Mouse (Mus musculus) stomach, embryonic 16.5 days (tissue): ENCODE data around the gene Rpl7l1. TPM values are rescaled to one million over a fixed set of nuclear protein-coding genes. Genes with fewer than 3 reads are reported as not detected.

Source experiments
- ATAC-seq: fragments of 200-750 bp; cut with Nextera tagmentation; 2 replicates; pipeline ENCODE4 v1.8.0; 2017; ENCODE audit warnings: moderate number of reproducible peaks, moderate TSS enrichment; ENCODE audit not compliant: insufficient read depth, low FRiP score
- H3K27ac ChIP-seq: fragments of 300-500 bp; sonication (generic); 2 replicates; pipeline ENCODE4 v1.5.1; 2014; ENCODE audit warnings: low read length
- H3K27me3 ChIP-seq: fragments of 300-500 bp; sonication (generic); 2 replicates; pipeline ENCODE4 v1.6.1; 2014; ENCODE audit warnings: low read length, control low read depth, mixed read lengths; ENCODE audit not compliant: control insufficient read depth, insufficient read depth
- H3K36me3 ChIP-seq: fragments of 300-500 bp; sonication (generic); 2 replicates; pipeline ENCODE4 v1.6.1; 2014; ENCODE audit warnings: low read length; ENCODE audit not compliant: control insufficient read depth, insufficient read depth
- H3K4me1 ChIP-seq: fragments of 300-500 bp; sonication (generic); 2 replicates; pipeline ENCODE4 v1.6.1; 2014; ENCODE audit warnings: low read length, control low read depth, mixed read lengths; ENCODE audit not compliant: control insufficient read depth, insufficient read depth
- H3K4me2 ChIP-seq: fragments of 300-500 bp; sonication (generic); 2 replicates; pipeline ENCODE4 v1.6.1; 2014; ENCODE audit warnings: low read depth, low read length, mixed read lengths
- H3K4me3 ChIP-seq: fragments of 300-500 bp; sonication (generic); replicated peaks from 2 replicates; pipeline ENCODE4 v1.5.1; 2014; ENCODE audit warnings: mild to moderate bottlenecking, low read length
- H3K9ac ChIP-seq: fragments of 300-500 bp; sonication (generic); 2 replicates; pipeline ENCODE4 v1.6.1; 2014; ENCODE audit warnings: low read length
- H3K9me3 ChIP-seq: fragments of 300-500 bp; sonication (generic); replicated peaks from 2 replicates; pipeline ENCODE4 v1.6.1; 2016; ENCODE audit warnings: low read length, control low read depth; ENCODE audit not compliant: control insufficient read depth
- WGBS: fragments of 180-500 bp; shearing (Covaris S2); extraction: QIAGEN DNeasy Blood & Tissue Kit; methylation state at CpG from one replicate; pipeline ENCODE4 v1.1.7; 2014; 5-methylcytosine and 5-hydroxymethylcytosine counted together
- polyA plus RNA-seq: library from polyadenylated mRNA; unstranded; fragments of >200 nt; fragmentation: Nextera tagmentation; extraction: Ambion mirVana; gene quantifications from 2 replicates; pipeline ENCODE4 v1.2.1, GENCODE M21; 2015

Rpl7l1 gene
- polyA plus RNA-seq = 151 and 155 TPM in 2 replicates

DNA sequence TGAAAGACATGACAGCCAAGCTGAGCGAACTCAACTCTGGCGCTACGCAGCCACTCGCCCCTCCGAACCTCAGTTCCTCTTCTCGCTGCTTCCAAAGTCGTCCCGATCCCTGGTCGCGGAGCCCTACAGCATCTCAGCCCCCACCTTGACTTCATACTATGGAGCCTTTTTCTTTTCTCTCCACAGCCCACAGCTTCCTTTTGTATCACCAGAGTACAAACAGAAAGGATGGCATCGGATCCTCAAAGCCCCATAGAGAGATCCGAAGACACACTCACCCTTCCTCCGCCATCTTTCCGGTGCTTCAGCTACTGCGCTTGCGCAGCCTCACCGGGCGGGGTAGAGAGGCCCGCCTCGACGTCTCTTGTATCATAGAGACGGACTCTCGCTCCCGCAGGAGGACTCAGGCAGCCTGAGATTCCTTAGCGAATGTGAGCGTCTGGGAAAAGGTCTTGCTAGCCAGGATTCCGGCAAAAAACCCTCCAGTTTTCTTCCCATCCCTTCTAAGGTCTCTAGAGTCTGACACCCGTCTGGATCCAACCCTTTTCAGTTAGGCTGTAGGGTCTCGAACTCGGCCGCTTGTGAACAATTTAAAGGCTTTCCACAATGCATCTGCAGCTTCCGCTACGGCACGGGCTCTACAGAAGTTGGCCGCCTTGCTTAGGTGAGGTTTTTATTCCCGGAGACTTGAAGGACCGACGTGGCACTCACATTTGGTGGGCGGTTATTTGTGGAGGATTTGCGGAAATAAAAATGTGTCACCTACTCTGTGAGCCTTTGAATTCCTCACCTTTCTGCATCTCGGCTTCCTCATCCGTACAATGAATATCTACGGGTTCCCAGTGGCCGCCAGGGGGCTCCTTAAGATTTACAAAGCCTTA, at the start of gene Rpl7l1:
Gene Rpl7l1, minus strand, starts transcription at position 332 of the 881 bp plus-strand sequence.
- Histone ChIP-seq H3K36me3 (peaks cover 26% of the 10 kb centered on the region), H3K27me3 (no peaks in the 10 kb centered on the region), H3K4me1 (peaks cover 7% of the 10 kb centered on the region; the same call in 1 of the 2 replicates), H3K9ac (peak within 1 kb of the TSS; percentile 80), H3K27ac (peak within 1 kb of the TSS; percentile 85), H3K4me2 (peak within 1 kb of the TSS; percentile 75), H3K9me3 (no peaks in the 10 kb centered on the region), H3K4me3 (peak within 1 kb of the TSS; percentile 67)
- peak; percentile 97 for ATAC-seq
- WGBS = under 1% methylated on average over 44 of the region's 44 CpGs

GRCm38 (mm10) chr17:46829856-46830535, 47.5 kb upstream of the Rpl7l1 start:
- Histone ChIP-seq H3K36me3 (peaks cover 4% of the 10 kb centered on the region; the same call in 1 of the 2 replicates), H3K4me1 (no peaks in the 10 kb centered on the region), H3K9ac (no peak overlapping the region), H3K27me3 (no peaks in the 10 kb centered on the region), H3K27ac (no peak overlapping the region), H3K4me2 (no peak overlapping the region), H3K4me3 (no peak overlapping the region), H3K9me3 (no peaks in the 10 kb centered on the region)
- no peak for ATAC-seq
- 84% methylated on average over 11 of the region's 11 CpGs for WGBS

DNA sequence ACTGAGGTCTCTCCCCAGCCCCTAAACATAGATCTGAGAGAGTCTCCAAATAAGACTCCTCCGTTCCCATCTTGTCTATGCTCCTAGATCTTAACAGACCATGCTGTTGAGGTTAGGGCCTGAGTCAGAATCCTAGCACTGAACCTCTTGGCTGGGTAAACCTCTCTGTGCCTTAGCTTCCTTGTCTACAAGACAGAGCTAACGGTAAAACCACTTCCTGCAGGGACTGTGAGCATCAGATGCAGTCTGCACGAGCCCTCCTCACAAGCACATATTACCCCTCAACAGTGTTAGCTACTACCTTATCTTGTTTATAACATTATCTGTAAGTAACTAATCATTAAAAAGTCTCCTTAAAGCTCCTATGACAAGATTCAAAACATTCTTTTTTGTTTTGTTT, 46.5 kb upstream of the Rpl7l1 start:
- Histone ChIP-seq H3K27ac (no peak overlapping the region), H3K4me1 (no peaks in the 10 kb centered on the region), H3K27me3 (no peaks in the 10 kb centered on the region), H3K9me3 (no peaks in the 10 kb centered on the region), H3K4me2 (no peak overlapping the region), H3K9ac (no peak overlapping the region), H3K4me3 (no peak overlapping the region), H3K36me3 (peaks cover 11% of the 10 kb centered on the region; the same call in 1 of the 2 replicates)
- WGBS = 81% methylated on average over 3 of the region's 3 CpGs
- ATAC-seq = no peak

GRCm38 (mm10) chr17:46823091-46823490, 40.6 kb upstream of the Rpl7l1 start:
- no peaks in the 10 kb centered on the region for H3K27me3 ChIP-seq
- no peaks in the 10 kb centered on the region for H3K9me3 ChIP-seq
- ATAC-seq = no peak
- H3K36me3 ChIP-seq = peaks cover 16% of the 10 kb centered on the region; the same call in 1 of the 2 replicates
- H3K4me2 ChIP-seq = no peak overlapping the region
- H3K9ac ChIP-seq = no peak overlapping the region
- no peak overlapping the region for H3K4me3 ChIP-seq
- WGBS = 93% methylated on average over 8 of the region's 8 CpGs
- H3K27ac ChIP-seq = no peak overlapping the region
- no peaks in the 10 kb centered on the region for H3K4me1 ChIP-seq

DNA sequence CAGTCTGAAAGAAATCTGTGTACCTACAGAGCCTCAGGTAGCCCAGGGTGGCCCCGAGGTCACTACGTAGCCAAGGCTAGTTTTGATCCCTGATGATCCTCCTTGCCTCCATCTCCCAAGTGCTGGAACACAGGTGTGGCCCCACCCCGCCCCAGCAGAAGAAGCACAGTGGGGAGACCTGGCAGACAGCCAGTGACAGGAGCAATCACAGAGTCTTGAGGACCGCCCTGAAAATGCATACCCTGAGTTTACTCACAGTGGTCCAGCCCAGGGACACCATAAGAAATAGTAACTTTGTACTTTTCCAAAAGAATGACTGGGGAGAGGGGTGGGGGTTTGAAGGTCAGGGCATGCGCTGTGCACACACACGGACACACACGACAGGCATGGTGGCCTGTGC, 38.2 kb upstream of the Rpl7l1 start:
- Histone ChIP-seq H3K4me3 (no peak overlapping the region), H3K4me1 (no peaks in the 10 kb centered on the region), H3K9ac (no peak overlapping the region), H3K4me2 (no peak overlapping the region), H3K27me3 (no peaks in the 10 kb centered on the region), H3K9me3 (no peaks in the 10 kb centered on the region), H3K36me3 (peaks cover 13% of the 10 kb centered on the region; the same call in 1 of the 2 replicates), H3K27ac (no peak overlapping the region)
- WGBS = 92% methylated on average over 7 of the region's 7 CpGs
- ATAC-seq = no peak

DNA sequence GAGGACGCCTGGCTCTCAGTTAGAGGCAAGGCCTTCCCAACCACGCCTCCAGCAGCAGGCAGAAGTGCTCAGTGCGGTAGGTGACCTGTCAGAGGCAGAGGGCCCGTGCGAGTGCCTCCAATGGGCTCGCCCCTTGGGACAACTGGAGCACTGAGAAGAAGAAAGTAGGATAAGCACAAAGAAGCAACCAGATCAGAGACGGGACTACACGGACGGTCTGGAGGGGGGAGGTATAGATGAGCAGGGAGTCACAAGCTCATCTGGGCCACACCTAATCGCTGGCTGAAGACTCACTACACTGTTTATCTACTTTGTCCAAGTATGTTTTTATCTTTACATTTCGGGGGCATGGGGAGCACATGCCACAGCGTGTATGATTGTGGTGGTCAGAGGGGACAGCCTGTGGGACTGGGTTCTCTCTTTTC, 35.3 kb upstream of the Rpl7l1 start:
- H3K4me1 ChIP-seq = no peaks in the 10 kb centered on the region
- no peaks in the 10 kb centered on the region for H3K36me3 ChIP-seq
- H3K27ac ChIP-seq = no peak overlapping the region
- no peaks in the 10 kb centered on the region for H3K27me3 ChIP-seq
- ATAC-seq = no peak
- H3K9ac ChIP-seq = no peak overlapping the region
- H3K4me3 ChIP-seq = no peak overlapping the region
- 84% methylated on average over 12 of the region's 12 CpGs for WGBS
- no peaks in the 10 kb centered on the region for H3K9me3 ChIP-seq
- no peak overlapping the region for H3K4me2 ChIP-seq

GRCm38 (mm10) chr17:46816306-46816705, 33.8 kb upstream of the Rpl7l1 start:
- H3K4me2 ChIP-seq = no peak overlapping the region
- WGBS = 76% methylated on average over 13 of the region's 13 CpGs
- no peak for ATAC-seq

DNA sequence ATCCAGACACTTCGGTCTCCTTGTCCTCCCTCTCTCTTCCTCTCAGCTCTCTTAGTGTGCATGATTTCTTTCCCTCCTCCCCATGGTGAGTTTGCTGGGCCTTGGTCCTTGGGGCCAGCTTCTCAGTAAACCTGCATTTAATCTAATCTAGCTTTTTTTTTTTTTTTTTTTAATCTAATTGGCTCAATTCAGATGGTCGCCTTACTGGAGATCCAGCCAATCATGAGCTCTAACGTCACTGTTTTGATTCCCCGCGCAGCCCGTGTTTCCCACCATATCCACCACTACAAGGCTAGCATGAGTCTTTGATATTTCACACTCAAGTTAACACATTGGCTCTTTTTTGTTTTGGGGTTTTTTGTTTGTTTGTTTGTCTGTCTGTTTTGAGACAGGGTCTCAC, 32.0 kb upstream of the Rpl7l1 start:
- Histone ChIP-seq H3K4me1 (no peaks in the 10 kb centered on the region), H3K27me3 (no peaks in the 10 kb centered on the region), H3K4me2 (no peak overlapping the region), H3K27ac (no peak overlapping the region), H3K36me3 (0 out of 2 replicates have a peak, but pooled peaks cover 4% of the 10 kb centered on the region), H3K9ac (no peak overlapping the region), H3K9me3 (no peaks in the 10 kb centered on the region), H3K4me3 (no peak overlapping the region)
- no peak for ATAC-seq
- 92% methylated on average over 6 of the region's 6 CpGs for WGBS

More at GRCm38 (mm10) chr17:46816306-46816705, 33.8 kb upstream of the Rpl7l1 start:
- Histone ChIP-seq H3K4me3 (no peak overlapping the region), H3K36me3 (0 out of 2 replicates have a peak, but pooled peaks cover 4% of the 10 kb centered on the region), H3K4me1 (no peaks in the 10 kb centered on the region), H3K27ac (no peak overlapping the region), H3K27me3 (no peaks in the 10 kb centered on the region), H3K9me3 (no peaks in the 10 kb centered on the region), H3K9ac (no peak overlapping the region)

GRCm38 (mm10) chr17:46813637-46814036, 31.2 kb upstream of the Rpl7l1 start:
- H3K4me3 ChIP-seq = no peak overlapping the region
- WGBS = 74% methylated on average over 8 of the region's 8 CpGs
- H3K4me2 ChIP-seq = no peak overlapping the region
- ATAC-seq = no peak
- no peaks in the 10 kb centered on the region for H3K4me1 ChIP-seq
- no peak overlapping the region for H3K9ac ChIP-seq
- H3K9me3 ChIP-seq = no peaks in the 10 kb centered on the region
- H3K27me3 ChIP-seq = no peaks in the 10 kb centered on the region
- H3K36me3 ChIP-seq = 0 out of 2 replicates have a peak, but pooled peaks cover 7% of the 10 kb centered on the region
- H3K27ac ChIP-seq = no peak overlapping the region
